Mouse (Mus musculus): ENCODE results near the gene Sap30bp. TPM values are rescaled to one million over a fixed set of nuclear protein-coding genes. Genes with fewer than 3 reads are reported as not detected.

Gene Sap30bp
- polyA plus RNA-seq, 1 experiment from 2014 or later = 48.4 TPM

DNA sequence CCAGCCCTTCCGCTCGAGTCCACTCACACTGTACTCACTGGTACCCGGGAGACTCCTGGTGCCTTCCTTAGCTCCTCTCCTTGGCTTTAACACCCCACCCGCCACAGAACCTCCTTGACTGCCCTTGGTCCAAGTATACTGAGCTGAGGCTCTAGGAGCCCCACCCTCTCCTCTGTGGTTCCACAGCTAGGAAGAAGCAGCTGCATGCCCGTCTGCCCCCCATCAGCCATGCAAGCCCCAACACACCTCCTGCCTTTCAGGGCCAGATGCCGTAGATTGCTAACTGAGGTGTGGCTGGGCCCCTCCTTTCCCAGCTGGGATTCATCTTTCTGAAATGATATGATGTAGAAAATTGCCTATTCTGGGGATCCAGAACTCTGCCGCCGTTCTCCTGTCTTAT, 12.2 kb downstream of the Sap30bp start:
- no peaks in the 10 kb centered on the region for H3K4me1 ChIP-seq (ENCODE audit: control insufficient read depth, insufficient read depth, low read length)
- H3K4me3 ChIP-seq (replicated peaks; ENCODE audit: low read depth, low read length) = no peak overlapping the region
- H3K27me3 ChIP-seq (ENCODE audit: control insufficient read depth, insufficient read depth, low read length) = no peaks in the 10 kb centered on the region
- H3K27ac ChIP-seq (replicated peaks; ENCODE audit: low read depth, low read length) = no peak overlapping the region
- ATAC-seq (ENCODE audit: low FRiP score, low TSS enrichment) (no peak), DNase-seq (no peak)
- 89% methylated on average over 8 of the region's 8 CpGs for WGBS
- no peak overlapping the region for H3K9ac ChIP-seq (replicated peaks; ENCODE audit: low read length)
- peaks cover 85% of the 10 kb centered on the region for H3K36me3 ChIP-seq (ENCODE audit: control insufficient read depth, insufficient read depth, low read length)
- no peaks in the 10 kb centered on the region for H3K9me3 ChIP-seq (ENCODE audit: control insufficient read depth, low read length)
- H3K4me2 ChIP-seq (ENCODE audit: low read length) = no peak overlapping the region

DNA sequence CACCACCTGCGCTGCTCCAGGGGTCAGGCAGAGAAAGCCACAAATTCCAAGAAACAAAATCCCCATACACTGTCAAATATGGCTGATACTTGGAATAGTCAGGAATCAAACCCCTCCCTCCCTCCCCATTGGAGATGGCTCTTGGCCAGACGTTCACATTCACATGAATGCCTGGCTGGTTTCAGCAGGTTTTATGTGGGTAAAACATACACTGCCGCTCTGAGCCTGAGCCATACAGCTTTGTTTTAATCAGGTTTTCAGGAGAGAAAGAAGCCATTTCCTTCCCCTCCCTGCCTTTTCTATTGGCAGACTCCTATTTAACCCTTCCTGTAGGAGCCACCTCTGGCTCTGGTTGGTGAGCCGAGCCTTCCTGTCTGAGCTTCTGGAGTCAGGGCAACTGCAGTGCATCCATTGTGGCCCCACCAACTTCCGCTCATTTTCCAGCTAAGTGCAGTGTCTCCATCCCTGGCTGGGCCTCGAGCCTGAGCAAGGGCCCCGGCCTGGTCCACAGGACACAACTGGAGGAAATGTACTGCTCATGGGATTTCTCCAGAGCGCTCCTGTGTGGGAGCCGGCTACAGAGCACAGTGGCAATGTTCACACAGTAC, 13.2 kb downstream of the Sap30bp start:
- no peak for DNase-seq
- Histone ChIP-seq H3K36me3 (ENCODE audit: control insufficient read depth, insufficient read depth, low read length) (peaks cover 85% of the 10 kb centered on the region), H3K27ac (replicated peaks; ENCODE audit: low read depth, low read length) (no peak overlapping the region), H3K9ac (replicated peaks; ENCODE audit: low read length) (no peak overlapping the region), H3K4me3 (replicated peaks; ENCODE audit: low read depth, low read length) (no peak overlapping the region), H3K4me1 (ENCODE audit: control insufficient read depth, insufficient read depth, low read length) (no peaks in the 10 kb centered on the region), H3K4me2 (ENCODE audit: low read length) (no peak overlapping the region), H3K27me3 (ENCODE audit: control insufficient read depth, insufficient read depth, low read length) (no peaks in the 10 kb centered on the region), H3K9me3 (ENCODE audit: control insufficient read depth, low read length) (no peaks in the 10 kb centered on the region)
- WGBS = 88% methylated on average over 9 of the region's 9 CpGs
- ATAC-seq (ENCODE audit: low FRiP score, low TSS enrichment) = no peak

GRCm38 (mm10) chr11:115948316-115948715, 15.2 kb downstream of the Sap30bp start:
- Histone ChIP-seq H3K9me3 (ENCODE audit: control insufficient read depth, low read length) (no peaks in the 10 kb centered on the region), H3K36me3 (ENCODE audit: control insufficient read depth, insufficient read depth, low read length) (peaks cover 85% of the 10 kb centered on the region), H3K4me1 (ENCODE audit: control insufficient read depth, insufficient read depth, low read length) (no peaks in the 10 kb centered on the region), H3K4me2 (ENCODE audit: low read length) (no peak overlapping the region), H3K27me3 (ENCODE audit: control insufficient read depth, insufficient read depth, low read length) (no peaks in the 10 kb centered on the region), H3K9ac (replicated peaks; ENCODE audit: low read length) (no peak overlapping the region), H3K4me3 (replicated peaks; ENCODE audit: low read depth, low read length) (no peak overlapping the region), H3K27ac (replicated peaks; ENCODE audit: low read depth, low read length) (no peak overlapping the region)
- 90% methylated on average over 9 of the region's 9 CpGs for WGBS
- ATAC-seq (ENCODE audit: low FRiP score, low TSS enrichment) (no peak), DNase-seq (no peak)

- Histone ChIP-seq H3K27me3 (ENCODE audit: control insufficient read depth, insufficient read depth, low read length) (no peaks in the 10 kb centered on the region), H3K9ac (replicated peaks; ENCODE audit: low read length) (no peak overlapping the region), H3K4me2 (ENCODE audit: low read length) (no peak overlapping the region), H3K27ac (replicated peaks; ENCODE audit: low read depth, low read length) (no peak overlapping the region), H3K36me3 (ENCODE audit: control insufficient read depth, insufficient read depth, low read length) (peaks cover 84% of the 10 kb centered on the region), H3K9me3 (ENCODE audit: control insufficient read depth, low read length) (no peaks in the 10 kb centered on the region), H3K4me3 (replicated peaks; ENCODE audit: low read depth, low read length) (no peak overlapping the region), H3K4me1 (ENCODE audit: control insufficient read depth, insufficient read depth, low read length) (no peaks in the 10 kb centered on the region)
- 87% methylated on average over 2 of the region's 2 CpGs for WGBS
- ATAC-seq (ENCODE audit: low FRiP score, low TSS enrichment) (no peak), DNase-seq (no peak)
These were observed 17.6 kb downstream of the Sap30bp start for GRCm38 (mm10) chr11:115950719-115951118.

DNA sequence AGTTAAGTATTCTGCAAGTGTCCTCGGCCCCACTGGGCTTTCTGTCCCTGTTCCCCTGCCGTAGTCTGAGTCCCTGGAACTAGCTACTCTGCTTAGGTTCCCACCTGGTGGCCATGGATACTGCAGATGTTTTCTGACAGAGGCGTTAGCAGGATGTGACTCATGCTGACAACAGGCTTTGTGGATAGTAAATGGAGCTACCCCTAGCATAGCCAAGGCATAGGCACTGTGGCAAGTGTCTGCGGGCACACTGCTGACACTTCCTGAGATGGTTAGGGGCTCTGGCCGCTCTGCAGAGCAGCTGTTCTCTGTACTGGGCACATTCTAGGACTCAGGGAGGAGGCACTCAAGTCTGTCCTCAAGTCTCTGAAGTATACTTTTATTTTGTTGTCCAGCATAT, 21.6 kb downstream of the Sap30bp start:
- DNase-seq = no peak
- Histone ChIP-seq H3K4me3 (replicated peaks; ENCODE audit: low read depth, low read length) (no peak overlapping the region), H3K9me3 (ENCODE audit: control insufficient read depth, low read length) (no peaks in the 10 kb centered on the region), H3K27me3 (ENCODE audit: control insufficient read depth, insufficient read depth, low read length) (no peaks in the 10 kb centered on the region), H3K27ac (replicated peaks; ENCODE audit: low read depth, low read length) (no peak overlapping the region), H3K36me3 (ENCODE audit: control insufficient read depth, insufficient read depth, low read length) (peaks cover 70% of the 10 kb centered on the region), H3K9ac (replicated peaks; ENCODE audit: low read length) (no peak overlapping the region), H3K4me1 (ENCODE audit: control insufficient read depth, insufficient read depth, low read length) (no peaks in the 10 kb centered on the region), H3K4me2 (ENCODE audit: low read length) (no peak overlapping the region)
- 92% methylated on average over 5 of the region's 5 CpGs for WGBS
- no peak for ATAC-seq (ENCODE audit: low FRiP score, low TSS enrichment)

DNA sequence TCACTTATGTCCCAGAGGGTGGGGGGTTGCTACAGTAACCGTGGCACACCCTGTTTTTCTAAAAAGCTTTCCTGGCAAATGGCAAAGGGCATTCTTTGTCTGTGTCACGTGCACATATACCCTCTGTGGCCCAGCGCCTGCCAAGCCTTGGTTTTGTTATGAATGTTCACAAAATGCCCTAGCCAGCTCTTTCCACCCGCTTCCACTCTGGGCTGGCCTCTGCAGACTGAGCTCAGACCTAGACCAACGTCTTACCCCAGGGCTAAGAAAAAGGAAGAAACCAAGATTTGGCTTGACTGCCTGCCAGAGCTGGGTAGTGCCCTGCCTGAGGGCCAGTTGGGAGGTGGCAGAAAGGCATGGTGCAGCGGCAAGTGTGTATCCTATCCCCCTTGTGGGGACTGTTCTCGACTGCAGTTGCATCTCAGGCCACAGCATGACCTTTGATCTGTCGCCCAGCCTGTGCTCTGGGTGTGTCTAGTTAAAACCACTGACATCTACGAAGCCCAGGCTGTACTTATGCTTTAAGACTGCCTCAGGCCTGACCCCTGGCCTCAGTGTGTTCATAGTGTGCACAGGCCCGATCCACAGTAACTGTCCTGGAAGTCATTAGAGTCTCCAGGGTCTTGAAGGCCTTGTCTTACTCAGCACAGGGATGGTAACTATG, 22.2 kb downstream of the Sap30bp start:
- no peaks in the 10 kb centered on the region for H3K27me3 ChIP-seq (ENCODE audit: control insufficient read depth, insufficient read depth, low read length)
- H3K27ac ChIP-seq (replicated peaks; ENCODE audit: low read depth, low read length) = no peak overlapping the region; the same call in 1 of the 2 replicates
- 67% methylated on average over 10 of the region's 10 CpGs for WGBS
- no peak overlapping the region for H3K9ac ChIP-seq (replicated peaks; ENCODE audit: low read length)
- H3K36me3 ChIP-seq (ENCODE audit: control insufficient read depth, insufficient read depth, low read length) = peaks cover 71% of the 10 kb centered on the region
- no peaks in the 10 kb centered on the region for H3K4me1 ChIP-seq (ENCODE audit: control insufficient read depth, insufficient read depth, low read length)
- ATAC-seq (ENCODE audit: low FRiP score, low TSS enrichment) (no peak), DNase-seq (peak; percentile 17)
- no peak overlapping the region for H3K4me2 ChIP-seq (ENCODE audit: low read length)
- no peak overlapping the region for H3K4me3 ChIP-seq (replicated peaks; ENCODE audit: low read depth, low read length)
- no peaks in the 10 kb centered on the region for H3K9me3 ChIP-seq (ENCODE audit: control insufficient read depth, low read length)

DNA sequence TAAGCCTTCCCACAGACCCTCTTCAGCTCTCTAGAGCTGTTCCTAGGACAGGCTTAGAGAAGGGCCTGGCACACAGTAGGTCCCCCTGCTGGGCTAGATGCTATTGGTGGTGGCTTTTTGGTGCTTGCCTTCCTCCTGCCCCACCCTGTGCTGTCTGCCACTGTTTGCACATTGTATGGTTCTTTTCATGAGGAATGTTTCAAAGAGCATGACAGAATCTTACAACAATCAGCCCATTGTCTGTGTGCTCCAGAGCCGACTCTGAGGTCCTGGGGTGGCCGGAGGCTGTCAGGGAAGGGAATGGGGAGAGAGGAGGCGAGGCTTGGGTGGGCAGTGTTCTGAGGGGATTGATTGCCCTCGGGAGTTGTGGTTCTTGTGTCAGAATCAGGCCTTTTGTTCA, 23.4 kb downstream of the Sap30bp start:
- DNase-seq (peak; percentile 31), ATAC-seq (ENCODE audit: low FRiP score, low TSS enrichment) (no peak)
- Histone ChIP-seq H3K4me3 (replicated peaks; ENCODE audit: low read depth, low read length) (no peak overlapping the region), H3K9ac (replicated peaks; ENCODE audit: low read length) (no peak overlapping the region), H3K4me1 (ENCODE audit: control insufficient read depth, insufficient read depth, low read length) (no peaks in the 10 kb centered on the region), H3K36me3 (ENCODE audit: control insufficient read depth, insufficient read depth, low read length) (peaks cover 71% of the 10 kb centered on the region), H3K27me3 (ENCODE audit: control insufficient read depth, insufficient read depth, low read length) (no peaks in the 10 kb centered on the region), H3K27ac (replicated peaks; ENCODE audit: low read depth, low read length) (0 out of 2 replicates have a peak overlapping the region, but pooled peaks have one; percentile 8), H3K4me2 (ENCODE audit: low read length) (no peak overlapping the region), H3K9me3 (ENCODE audit: control insufficient read depth, low read length) (no peaks in the 10 kb centered on the region)
- 11% methylated on average over 4 of the region's 4 CpGs for WGBS

DNA sequence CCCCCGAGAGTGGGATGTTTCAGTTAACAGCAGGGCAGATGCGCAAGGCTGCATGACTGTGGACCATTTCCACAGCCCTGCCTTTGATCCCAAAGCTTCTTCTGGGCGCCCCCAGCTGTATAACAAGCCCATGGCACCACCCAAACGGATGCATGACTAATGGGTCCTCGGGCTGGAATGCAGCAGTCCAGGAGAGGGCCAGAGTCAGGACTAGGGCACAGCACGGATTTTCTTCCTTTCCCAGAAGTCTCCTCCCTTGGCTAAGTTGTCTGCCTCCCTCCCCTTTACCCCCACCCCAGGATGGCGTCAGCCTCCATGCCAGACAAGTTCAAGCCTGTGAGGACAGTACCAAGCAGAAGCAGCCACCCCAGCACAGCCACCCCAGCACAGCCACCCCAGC, 24.9 kb downstream of the Sap30bp start:
- no peak for DNase-seq
- H3K9me3 ChIP-seq (ENCODE audit: control insufficient read depth, low read length) = no peaks in the 10 kb centered on the region
- peaks cover 72% of the 10 kb centered on the region for H3K36me3 ChIP-seq (ENCODE audit: control insufficient read depth, insufficient read depth, low read length)
- no peak overlapping the region for H3K4me2 ChIP-seq (ENCODE audit: low read length)
- H3K4me3 ChIP-seq (replicated peaks; ENCODE audit: low read depth, low read length) = no peak overlapping the region
- no peaks in the 10 kb centered on the region for H3K27me3 ChIP-seq (ENCODE audit: control insufficient read depth, insufficient read depth, low read length)
- H3K9ac ChIP-seq (replicated peaks; ENCODE audit: low read length) = no peak overlapping the region
- no peak overlapping the region for H3K27ac ChIP-seq (replicated peaks; ENCODE audit: low read depth, low read length)
- ATAC-seq (ENCODE audit: low FRiP score, low TSS enrichment) = no peak
- no peaks in the 10 kb centered on the region for H3K4me1 ChIP-seq (ENCODE audit: control insufficient read depth, insufficient read depth, low read length)
- WGBS = 71% methylated on average over 7 of the region's 7 CpGs

DNA sequence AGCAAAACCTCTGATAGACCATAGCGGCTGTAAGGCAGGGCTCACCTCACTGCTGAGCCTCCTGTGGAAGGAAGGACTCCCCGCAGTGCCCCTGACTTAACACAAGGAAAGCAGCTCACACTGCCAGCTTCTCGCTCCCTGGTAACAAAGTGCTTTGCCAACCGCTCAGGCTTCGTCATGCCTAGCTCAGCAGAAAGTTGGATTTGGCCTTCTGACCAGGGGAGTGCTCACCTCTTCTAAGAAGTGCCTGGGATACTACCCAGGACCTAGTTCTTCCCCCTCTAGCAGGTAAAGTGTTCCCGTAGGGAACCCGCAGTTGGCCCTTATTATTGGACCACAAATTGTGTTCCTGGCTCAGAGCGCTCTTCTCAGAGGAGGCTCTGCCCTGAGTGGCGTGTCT, 25.9 kb downstream of the Sap30bp start:
- H3K4me3 ChIP-seq (replicated peaks; ENCODE audit: low read depth, low read length) = no peak overlapping the region
- H3K36me3 ChIP-seq (ENCODE audit: control insufficient read depth, insufficient read depth, low read length) = peaks cover 72% of the 10 kb centered on the region
- WGBS = 95% methylated on average over 9 of the region's 9 CpGs
- ATAC-seq (ENCODE audit: low FRiP score, low TSS enrichment) = no peak
- no peaks in the 10 kb centered on the region for H3K9me3 ChIP-seq (ENCODE audit: control insufficient read depth, low read length)
- H3K27me3 ChIP-seq (ENCODE audit: control insufficient read depth, insufficient read depth, low read length) = no peaks in the 10 kb centered on the region
- no peak overlapping the region for H3K9ac ChIP-seq (replicated peaks; ENCODE audit: low read length)
- H3K4me1 ChIP-seq (ENCODE audit: control insufficient read depth, insufficient read depth, low read length) = no peaks in the 10 kb centered on the region
- H3K4me2 ChIP-seq (ENCODE audit: low read length) = no peak overlapping the region
- H3K27ac ChIP-seq (replicated peaks; ENCODE audit: low read depth, low read length) = no peak overlapping the region
- DNase-seq = no peak

Measured in midbrain, embryonic 14.5 days (tissue).